Mouse (Mus musculus) cerebellum, adult 2 months (tissue): Measurements from ENCODE around the gene Flot2.

ENCODE experiments used
- CTCF ChIP-seq: fragments of 200-500 bp; IDR thresholded peaks from 2 replicates; pipeline ENCODE4 v1.5.1; 2011; ENCODE audit warnings: low read depth, mild to moderate bottlenecking, control low read depth, low read length, moderate library complexity, borderline replicate concordance; ENCODE audit not compliant: insufficient read depth
- POLR2A ChIP-seq: fragments of 200-500 bp; IDR thresholded peaks from 2 replicates; pipeline ENCODE4 v1.6.1; 2011; ENCODE audit warnings: low read length, control low read depth, borderline replicate concordance; ENCODE audit not compliant: insufficient read depth

- TF ChIP-seq CTCF (no peak), POLR2A (no peak)
These were observed 7.1 kb upstream of the Flot2 start for GRCm38 (mm10) chr11:78030600-78030999.
